Mouse (Mus musculus) retina, postnatal 7 days (tissue): ENCODE data around the gene Phf3.
"Not testable (repeated sequence)": the region's sequence is repeated elsewhere in the genome, so short reads cannot be mapped to it uniquely, and the experiment has no call there.

Source experiments
- DNase-seq: peaks from one replicate; pipeline ENCODE4 v3.0.0-alpha.2; 2012; ENCODE audit warnings: low read depth, low spot score

Gene Phf3

GRCm38 (mm10) chr1:30771772-30772171 lies 101.9 kb downstream of the Phf3 start:
- DNase-seq, result no peak

- not testable (repeated sequence) for DNase-seq
Measured at GRCm38 (mm10) chr1:30770599-30770998, 103.1 kb downstream of the Phf3 start.

GRCm38 (mm10) chr1:30756794-30757193 lies 116.9 kb downstream of the Phf3 start:
- DNase-seq, result no peak

- no peak for DNase-seq
Measured at GRCm38 (mm10) chr1:30755453-30756224, 118.1 kb downstream of the Phf3 start.
